Mouse (Mus musculus) liver, embryonic 14.5 days (tissue): ENCODE data around the gene 4930426L09Rik. TPM values are rescaled to one million over a fixed set of nuclear protein-coding genes. Genes with fewer than 3 reads are reported as not detected.

Experiments
- ATAC-seq: fragments of 200-750 bp; cut with Nextera tagmentation; 2 replicates; pipeline ENCODE4 v1.8.0; 2017; ENCODE audit warnings: moderate number of reproducible peaks, mild to moderate bottlenecking, moderate library complexity; ENCODE audit not compliant: insufficient read depth
- DNase-seq, 3 experiments: peaks; one replicate each; pipeline ENCODE4 v3.0.0-alpha.2; 2012 to 2013; ENCODE audit warnings: low read depth in 3 of 3, low spot score in 3 of 3
- H3K27ac ChIP-seq: fragments of 300-500 bp; sonication (generic); 2 replicates; pipeline ENCODE4 v1.5.1; 2014; ENCODE audit warnings: moderate library complexity, mild to moderate bottlenecking, control low read depth, inconsistent platforms
- H3K27me3 ChIP-seq: fragments of 300-500 bp; sonication (generic); 2 replicates; pipeline ENCODE4 v1.6.1; 2014; ENCODE audit warnings: mild to moderate bottlenecking, low read length, moderate library complexity; ENCODE audit not compliant: control insufficient read depth, insufficient read depth
- H3K36me3 ChIP-seq: fragments of 300-500 bp; sonication (generic); replicated peaks from 2 replicates; pipeline ENCODE4 v1.6.1; 2014; ENCODE audit warnings: low read depth; ENCODE audit not compliant: control insufficient read depth, insufficient read depth
- H3K4me1 ChIP-seq, 2 experiments: fragments of 200-500 bp in 1 of 2; fragments of 300-500 bp in 1 of 2; sonication (generic) in 1 of 2; replicated peaks; 2 replicates each; pipeline ENCODE4 v1.6.1; 2012 to 2014; ENCODE audit warnings: antibody characterized with exemption in 1 of 2, inconsistent platforms in 1 of 2, low read length in 1 of 2; ENCODE audit not compliant: control insufficient read depth in 2 of 2, insufficient read depth in 2 of 2
- H3K4me2 ChIP-seq: fragments of 300-500 bp; sonication (generic); 2 replicates; pipeline ENCODE4 v1.6.1; 2014; ENCODE audit warnings: low read depth, mild to moderate bottlenecking, control low read depth, moderate library complexity
- H3K4me3 ChIP-seq, 2 experiments: fragments of 200-500 bp in 1 of 2; fragments of 300-500 bp in 1 of 2; sonication (generic) in 1 of 2; 2 replicates each; pipeline ENCODE4 v1.5.1; 2012 to 2014; ENCODE audit warnings: low read depth in 2 of 2, low read length in 2 of 2, mild to moderate bottlenecking in 2 of 2, control low read depth in 1 of 2, inconsistent platforms in 1 of 2, moderate library complexity in 1 of 2; ENCODE audit not compliant: insufficient read depth in 1 of 2
- H3K9ac ChIP-seq: fragments of 300-500 bp; sonication (generic); replicated peaks from 2 replicates; pipeline ENCODE4 v1.6.1; 2014; ENCODE audit warnings: mild to moderate bottlenecking, control low read depth, moderate library complexity
- H3K9me3 ChIP-seq: fragments of 300-500 bp; sonication (generic); 2 replicates; pipeline ENCODE4 v1.6.1; 2016; ENCODE audit warnings: low read length, mixed read lengths; ENCODE audit not compliant: control insufficient read depth
- CTCF ChIP-seq: IDR thresholded peaks from 2 replicates; pipeline ENCODE4 v1.5.1; 2016; ENCODE audit warnings: antibody characterized with exemption, low read depth, control low read depth
- EP300 ChIP-seq: IDR thresholded peaks from 2 replicates; pipeline ENCODE4 v1.6.1; 2016; ENCODE audit warnings: antibody characterized with exemption, low read depth
- WGBS: fragments of 180-500 bp; shearing (Covaris S2); extraction: QIAGEN DNeasy Blood & Tissue Kit; methylation state at CpG from one replicate; pipeline ENCODE4 v1.1.7; 2014; ENCODE audit not compliant: insufficient replicate concordance; 5-methylcytosine and 5-hydroxymethylcytosine counted together
- polyA plus RNA-seq, 2 experiments: library from polyadenylated mRNA; depleted of rRNA in 1 of 2; stranded (reverse) in 1 of 2; unstranded in 1 of 2; fragments of >200 nt; fragmentation: Nextera tagmentation in 1 of 2; extraction: Ambion mirVana in 1 of 2; gene quantifications; 2 replicates each; pipeline versions ENCODE4 v1.2.1 to v1.2.3; 2012 to 2014

The 4930426L09Rik gene
- polyA plus RNA-seq, 2 experiments: 0.22 to 0.28 TPM

DNA sequence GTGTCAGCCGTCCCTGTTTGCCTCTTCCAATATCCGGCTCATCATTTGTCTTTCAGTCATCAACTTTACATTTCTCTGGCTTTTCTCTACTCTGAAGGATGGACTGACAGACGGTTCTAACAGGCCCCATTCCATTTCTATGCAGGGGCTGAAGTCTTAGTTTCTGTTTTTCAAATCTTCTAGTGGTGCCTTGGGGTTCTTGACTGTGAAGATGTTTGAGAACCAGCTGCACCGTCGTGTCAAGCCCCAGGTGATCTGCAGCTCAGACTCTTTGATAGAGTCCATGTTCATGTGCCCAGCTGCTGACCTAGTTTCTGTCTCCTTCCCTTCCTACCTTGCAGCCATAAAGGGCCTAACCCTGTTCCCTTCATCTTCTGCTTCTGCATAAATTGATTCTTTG, 18.2 kb downstream of the 4930426L09Rik start:
- 65% methylated on average over 5 of the region's 5 CpGs for WGBS

DNA sequence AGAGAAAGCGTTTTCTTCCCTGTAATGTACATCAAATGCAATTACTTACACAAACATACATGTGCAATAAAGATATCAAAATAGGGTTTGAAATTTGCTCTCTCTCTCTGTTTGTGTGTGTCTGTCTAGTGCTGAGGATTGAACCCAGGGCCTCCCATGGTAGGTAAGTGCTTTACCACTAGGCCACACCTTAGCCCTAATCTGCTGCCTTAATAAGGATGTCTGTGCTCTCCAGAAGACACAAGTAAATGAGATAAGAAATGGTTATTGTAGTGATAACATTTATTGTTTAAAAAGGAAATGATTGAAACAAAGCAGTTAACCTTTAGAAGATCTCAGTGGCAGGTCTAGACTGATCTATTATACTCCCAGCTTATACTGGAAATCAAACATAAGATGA, 18.7 kb downstream of the 4930426L09Rik start:
- no peak overlapping the region for H3K4me3 ChIP-seq
- no peak overlapping the region for H3K4me2 ChIP-seq
- WGBS: 77% methylated on average over 1 of the region's 1 CpGs
- H3K4me1 ChIP-seq: peaks cover 9 to 17% of the 10 kb centered on the region in 2 experiments; a peak in 3 of 4 replicates
- no peak for ATAC-seq
- no peak overlapping the region for H3K9ac ChIP-seq
- no peaks in the 10 kb centered on the region for H3K36me3 ChIP-seq
- H3K27ac ChIP-seq: no peak overlapping the region
- TF ChIP-seq EP300 (no peak), CTCF (no peak)
- H3K9me3 ChIP-seq: no peaks in the 10 kb centered on the region
- no peak for DNase-seq
- H3K27me3 ChIP-seq: no peaks in the 10 kb centered on the region

More for the DNA sequence above, 18.2 kb downstream of the 4930426L09Rik start:
- Histone ChIP-seq H3K27me3 (no peaks in the 10 kb centered on the region), H3K27ac (no peak overlapping the region), H3K9me3 (no peaks in the 10 kb centered on the region), H3K4me1 (peaks cover 9 to 17% of the 10 kb centered on the region in 2 experiments), H3K4me3 (no peak overlapping the region), H3K9ac (no peak overlapping the region), H3K36me3 (no peaks in the 10 kb centered on the region), H3K4me2 (no peak overlapping the region)
- no peak for TF ChIP-seq EP300
- TF ChIP-seq CTCF: no peak
- no peak for DNase-seq
- no peak for ATAC-seq

DNA sequence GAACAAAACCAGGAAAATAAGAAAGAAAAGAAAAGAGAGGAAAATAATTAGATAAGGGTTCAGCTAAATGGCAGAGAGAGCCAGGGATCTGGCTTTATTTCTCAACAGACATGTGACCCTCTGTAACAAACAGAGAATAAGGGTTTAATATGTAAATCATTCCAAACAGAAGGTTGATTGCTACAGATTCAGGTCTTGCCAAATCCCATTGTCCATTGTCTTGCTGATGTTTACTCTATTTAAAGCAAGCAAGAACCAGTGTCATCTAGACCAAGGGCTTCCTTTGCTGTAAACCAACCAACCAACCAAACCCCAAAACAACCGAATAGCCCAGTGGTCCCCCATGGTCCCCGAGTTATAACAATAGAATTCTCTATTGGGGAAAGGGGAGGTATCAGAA, 19.9 kb downstream of the 4930426L09Rik start:
- Histone ChIP-seq H3K9ac (no peak overlapping the region), H3K4me3 (no peak overlapping the region), H3K36me3 (no peaks in the 10 kb centered on the region), H3K27ac (no peak overlapping the region), H3K9me3 (no peaks in the 10 kb centered on the region), H3K4me1 (peaks cover 3 to 15% of the 10 kb centered on the region in 2 experiments; a peak in 2 of 4 replicates), H3K4me2 (no peak overlapping the region), H3K27me3 (no peaks in the 10 kb centered on the region)
- WGBS: 58% methylated on average over 2 of the region's 2 CpGs
- TF ChIP-seq EP300: no peak
- no peak for TF ChIP-seq CTCF
- ATAC-seq (no peak), DNase-seq (no peak)

DNA sequence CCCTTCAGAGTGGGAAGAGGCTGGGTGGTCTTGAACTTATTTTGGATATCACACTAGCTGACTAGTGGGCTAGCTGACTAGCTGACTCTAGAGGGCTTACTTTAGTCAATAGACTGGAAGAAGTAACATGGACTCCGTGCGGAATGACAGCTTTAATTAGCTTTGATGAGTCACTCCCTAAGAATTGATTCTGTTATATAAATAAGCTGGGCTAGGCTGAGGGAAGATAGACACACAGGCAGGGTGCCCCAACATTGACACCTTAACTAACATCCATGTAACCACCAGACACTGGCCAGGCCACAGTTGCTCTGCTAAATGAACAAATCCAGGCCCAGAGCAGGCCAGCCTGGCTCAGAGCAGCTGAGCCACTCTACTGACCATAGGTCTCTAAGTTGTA, 26.7 kb downstream of the 4930426L09Rik start:
- ATAC-seq: no peak
- Histone ChIP-seq H3K4me3 (no peak overlapping the region), H3K27ac (no peak overlapping the region), H3K9ac (no peak overlapping the region), H3K36me3 (no peaks in the 10 kb centered on the region), H3K27me3 (no peaks in the 10 kb centered on the region), H3K4me2 (no peak overlapping the region), H3K4me1 (peaks cover 0 to 5% of the 10 kb centered on the region in 2 experiments; a peak in 1 of 4 replicates), H3K9me3 (no peaks in the 10 kb centered on the region)
- TF ChIP-seq CTCF: no peak
- no peak for TF ChIP-seq EP300
- no peak for DNase-seq
- 70% methylated on average over 2 of the region's 2 CpGs for WGBS

DNA sequence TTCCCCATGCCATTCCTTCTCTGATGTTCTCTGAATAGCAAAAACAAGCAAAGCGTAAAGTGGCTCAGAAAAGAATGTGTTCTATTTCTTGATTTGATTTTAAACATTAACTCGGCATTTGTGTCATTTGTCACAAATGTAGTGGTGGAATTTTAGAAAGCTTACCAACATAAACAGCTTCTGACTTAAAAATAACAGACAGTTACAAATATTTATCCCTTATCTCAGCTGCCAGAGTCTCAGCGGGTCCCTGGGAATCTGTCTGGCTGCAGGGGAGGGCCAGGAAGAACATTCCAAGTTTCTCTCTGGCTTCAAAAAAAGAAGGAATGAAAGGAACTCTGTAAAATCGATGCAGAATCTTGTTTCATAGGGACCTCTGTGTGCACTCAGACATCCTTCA, 39.3 kb downstream of the 4930426L09Rik start:
- DNase-seq (no peak), ATAC-seq (no peak)
- Histone ChIP-seq H3K9ac (no peak overlapping the region), H3K4me3 (no peak overlapping the region), H3K36me3 (no peaks in the 10 kb centered on the region), H3K4me2 (no peak overlapping the region), H3K27me3 (no peaks in the 10 kb centered on the region), H3K4me1 (no peaks in the 10 kb centered on the region; a peak in 1 of 4 replicates), H3K9me3 (no peaks in the 10 kb centered on the region), H3K27ac (no peak overlapping the region)
- TF ChIP-seq CTCF (no peak), EP300 (no peak)
- 57% methylated on average over 4 of the region's 4 CpGs for WGBS
